Mouse (Mus musculus): Measurements from ENCODE around the gene Cacnb4. TPM values are rescaled to one million over a fixed set of nuclear protein-coding genes. Genes with fewer than 3 reads are reported as not detected.
A peak's percentile ranks its signal among the peaks of the same experiment; 100 is the strongest.

The Cacnb4 gene
- polyA plus RNA-seq, 1 experiment from 2014 or later, result 1.6 TPM

GRCm38 (mm10) chr2:52677589-52677988, 958 bp upstream of the Cacnb4 start:
- H3K27ac ChIP-seq, result no peak overlapping the region
- WGBS, result 68% methylated on average over 4 of the region's 4 CpGs
- no peak for ATAC-seq (ENCODE audit: insufficient number of reproducible peaks, low FRiP score, low TSS enrichment, low read depth)
- H3K4me3 ChIP-seq, result no peak overlapping the region
- H3K4me2 ChIP-seq, result no peak overlapping the region
- peaks cover 16% of the 10 kb centered on the region for H3K4me1 ChIP-seq
- H3K27me3 ChIP-seq, result peaks cover 14% of the 10 kb centered on the region
- H3K9ac ChIP-seq, result no peak overlapping the region
- H3K36me3 ChIP-seq, result no peaks in the 10 kb centered on the region
- H3K9me3 ChIP-seq, result no peaks in the 10 kb centered on the region

- Histone ChIP-seq H3K36me3 (no peaks in the 10 kb centered on the region), H3K9ac (no peak overlapping the region), H3K4me2 (peak overlapping the region; percentile 95), H3K4me1 (peaks cover 16% of the 10 kb centered on the region), H3K4me3 (peak overlapping the region; percentile 70), H3K9me3 (no peaks in the 10 kb centered on the region), H3K27me3 (peaks cover 14% of the 10 kb centered on the region), H3K27ac (no peak overlapping the region)
- ATAC-seq (ENCODE audit: insufficient number of reproducible peaks, low FRiP score, low TSS enrichment, low read depth), result no peak
- 4% methylated on average over 6 of the region's 6 CpGs for WGBS
Measured at GRCm38 (mm10) chr2:52676913-52677303, 277 bp upstream of the Cacnb4 start.

- peak overlapping the region; percentile 62 for H3K9ac ChIP-seq
- WGBS, result under 1% methylated on average over 39 of the region's 42 CpGs
- no peaks in the 10 kb centered on the region for H3K36me3 ChIP-seq
- no peak for ATAC-seq (ENCODE audit: insufficient number of reproducible peaks, low FRiP score, low TSS enrichment, low read depth)
- no peaks in the 10 kb centered on the region for H3K9me3 ChIP-seq
- peaks cover 14% of the 10 kb centered on the region for H3K27me3 ChIP-seq
- peak overlapping the region; percentile 95 for H3K4me2 ChIP-seq
- H3K4me3 ChIP-seq, result peak overlapping the region; percentile 70
- no peak overlapping the region for H3K27ac ChIP-seq
- H3K4me1 ChIP-seq, result peaks cover 16% of the 10 kb centered on the region
Measured at GRCm38 (mm10) chr2:52675278-52675987, 1.2 kb downstream of the Cacnb4 start.

- Histone ChIP-seq H3K9ac (no peak overlapping the region), H3K27ac (no peak overlapping the region), H3K4me2 (peak overlapping the region; percentile 95), H3K4me1 (peaks cover 16% of the 10 kb centered on the region), H3K9me3 (no peaks in the 10 kb centered on the region), H3K36me3 (no peaks in the 10 kb centered on the region), H3K27me3 (peaks cover 14% of the 10 kb centered on the region), H3K4me3 (peak overlapping the region; percentile 70)
- 1% methylated on average over 19 of the region's 19 CpGs for WGBS
- no peak for ATAC-seq (ENCODE audit: insufficient number of reproducible peaks, low FRiP score, low TSS enrichment, low read depth)
Measured at GRCm38 (mm10) chr2:52674886-52675277, 1.7 kb downstream of the Cacnb4 start.

- H3K36me3 ChIP-seq, result no peaks in the 10 kb centered on the region
- no peak overlapping the region for H3K4me2 ChIP-seq
- H3K27me3 ChIP-seq, result peaks cover 14% of the 10 kb centered on the region
- no peak overlapping the region for H3K9ac ChIP-seq
- 65% methylated on average over 1 of the region's 1 CpGs for WGBS
- H3K4me3 ChIP-seq, result no peak overlapping the region
- peaks cover 16% of the 10 kb centered on the region for H3K4me1 ChIP-seq
- H3K9me3 ChIP-seq, result no peaks in the 10 kb centered on the region
- H3K27ac ChIP-seq, result no peak overlapping the region
- ATAC-seq (ENCODE audit: insufficient number of reproducible peaks, low FRiP score, low TSS enrichment, low read depth), result no peak
Measured at GRCm38 (mm10) chr2:52673172-52673571, 3.5 kb downstream of the Cacnb4 start.

GRCm38 (mm10) chr2:52670733-52671132, 5.9 kb downstream of the Cacnb4 start:
- peaks cover 11% of the 10 kb centered on the region for H3K4me1 ChIP-seq
- ATAC-seq (ENCODE audit: insufficient number of reproducible peaks, low FRiP score, low TSS enrichment, low read depth), result no peak
- H3K27me3 ChIP-seq, result peaks cover 11% of the 10 kb centered on the region
- WGBS, result 80% methylated on average over 5 of the region's 5 CpGs
- H3K36me3 ChIP-seq, result no peaks in the 10 kb centered on the region
- no peak overlapping the region for H3K4me3 ChIP-seq
- no peak overlapping the region for H3K27ac ChIP-seq
- H3K9ac ChIP-seq, result no peak overlapping the region
- no peak overlapping the region for H3K4me2 ChIP-seq
- H3K9me3 ChIP-seq, result no peaks in the 10 kb centered on the region

- Histone ChIP-seq H3K9me3 (no peaks in the 10 kb centered on the region), H3K27ac (no peak overlapping the region), H3K4me3 (no peak overlapping the region), H3K9ac (no peak overlapping the region), H3K4me1 (no peaks in the 10 kb centered on the region), H3K36me3 (no peaks in the 10 kb centered on the region), H3K4me2 (no peak overlapping the region), H3K27me3 (no peaks in the 10 kb centered on the region)
- ATAC-seq (ENCODE audit: insufficient number of reproducible peaks, low FRiP score, low TSS enrichment, low read depth), result no peak
- WGBS, result 88% methylated on average over 6 of the region's 6 CpGs
Measured at GRCm38 (mm10) chr2:52668480-52668879, 8.2 kb downstream of the Cacnb4 start.

GRCm38 (mm10) chr2:52656722-52657121, 19.9 kb downstream of the Cacnb4 start:
- Histone ChIP-seq H3K27me3 (0 out of 2 replicates have a peak, but pooled peaks cover 7% of the 10 kb centered on the region), H3K27ac (no peak overlapping the region), H3K9ac (no peak overlapping the region), H3K36me3 (no peaks in the 10 kb centered on the region), H3K4me2 (no peak overlapping the region), H3K4me1 (no peaks in the 10 kb centered on the region), H3K4me3 (no peak overlapping the region), H3K9me3 (no peaks in the 10 kb centered on the region)
- WGBS, result 86% methylated on average over 5 of the region's 5 CpGs
- no peak for ATAC-seq (ENCODE audit: insufficient number of reproducible peaks, low FRiP score, low TSS enrichment, low read depth)

GRCm38 (mm10) chr2:52654541-52654940, 22.1 kb downstream of the Cacnb4 start:
- H3K27ac ChIP-seq, result no peak overlapping the region
- 62% methylated on average over 4 of the region's 4 CpGs for WGBS
- no peak overlapping the region for H3K4me3 ChIP-seq
- no peaks in the 10 kb centered on the region for H3K36me3 ChIP-seq
- H3K9me3 ChIP-seq, result no peaks in the 10 kb centered on the region
- no peak overlapping the region for H3K9ac ChIP-seq
- no peaks in the 10 kb centered on the region for H3K27me3 ChIP-seq
- no peaks in the 10 kb centered on the region for H3K4me1 ChIP-seq
- H3K4me2 ChIP-seq, result no peak overlapping the region
- no peak for ATAC-seq (ENCODE audit: insufficient number of reproducible peaks, low FRiP score, low TSS enrichment, low read depth)

GRCm38 (mm10) chr2:52651547-52651946, 25.1 kb downstream of the Cacnb4 start:
- Histone ChIP-seq H3K4me1 (peaks cover 2% of the 10 kb centered on the region; the same call in 1 of the 2 replicates), H3K9ac (no peak overlapping the region), H3K27me3 (no peaks in the 10 kb centered on the region), H3K4me3 (no peak overlapping the region), H3K36me3 (no peaks in the 10 kb centered on the region), H3K4me2 (no peak overlapping the region), H3K9me3 (no peaks in the 10 kb centered on the region), H3K27ac (no peak overlapping the region)
- WGBS, result 79% methylated on average over 6 of the region's 6 CpGs
- ATAC-seq (ENCODE audit: insufficient number of reproducible peaks, low FRiP score, low TSS enrichment, low read depth), result no peak

- no peak for ATAC-seq (ENCODE audit: insufficient number of reproducible peaks, low FRiP score, low TSS enrichment, low read depth)
- H3K4me1 ChIP-seq, result peaks cover 2% of the 10 kb centered on the region; the same call in 1 of the 2 replicates
- H3K27ac ChIP-seq, result no peak overlapping the region
- H3K9ac ChIP-seq, result no peak overlapping the region
- 52% methylated on average over 8 of the region's 8 CpGs for WGBS
- no peak overlapping the region for H3K4me3 ChIP-seq
- H3K9me3 ChIP-seq, result no peaks in the 10 kb centered on the region
- H3K27me3 ChIP-seq, result no peaks in the 10 kb centered on the region
- no peak overlapping the region for H3K4me2 ChIP-seq
- H3K36me3 ChIP-seq, result no peaks in the 10 kb centered on the region
Measured at GRCm38 (mm10) chr2:52647255-52647998, 29.2 kb downstream of the Cacnb4 start.

GRCm38 (mm10) chr2:52643657-52644056, 33.0 kb downstream of the Cacnb4 start:
- Histone ChIP-seq H3K4me3 (no peak overlapping the region), H3K9ac (no peak overlapping the region), H3K4me2 (no peak overlapping the region), H3K4me1 (peaks cover 2% of the 10 kb centered on the region; the same call in 1 of the 2 replicates), H3K27ac (no peak overlapping the region), H3K9me3 (no peaks in the 10 kb centered on the region), H3K36me3 (no peaks in the 10 kb centered on the region), H3K27me3 (no peaks in the 10 kb centered on the region)
- WGBS, result 51% methylated on average over 6 of the region's 6 CpGs
- ATAC-seq (ENCODE audit: insufficient number of reproducible peaks, low FRiP score, low TSS enrichment, low read depth), result no peak
